Mouse (Mus musculus) layer of hippocampus, adult 18-20 months (tissue): ENCODE data around the gene Ptprs. TPM values are rescaled to one million over a fixed set of nuclear protein-coding genes. Genes with fewer than 3 reads are reported as not detected.

Source experiments
- DNase-seq, 2 experiments: peaks; one replicate each; pipeline ENCODE4 v3.0.0; 2022; ENCODE audit warnings: low spot score in 2 of 2
- microRNA-seq, 2 experiments: library from miRNA; unstranded; fragments of <30 nt; microRNA quantifications; one replicate each; pipeline ENCODE4 v1.2.0; 2021
- total RNA-seq, 2 experiments: library from RNA; stranded (reverse); gene quantifications; 2 replicates each; pipeline ENCODE4 v1.2.3; 2021

Gene Ptprs
- total RNA-seq, 2 experiments from 2014 or later: 608 to 624 TPM

GRCm38 (mm10) chr17:56381183-56381582 lies 95.1 kb downstream of the Ptprs start:
- DNase-seq: peak; percentile 40 to 66

GRCm38 (mm10) chr17:56380286-56380685 lies 96.0 kb downstream of the Ptprs start:
- DNase-seq: peak in 1 of 2 experiments; percentile 45

GRCm38 (mm10) chr17:56379281-56379834 lies 96.9 kb downstream of the Ptprs start:
- no peak for DNase-seq

GRCm38 (mm10) chr17:56374851-56375250 lies 101.4 kb downstream of the Ptprs start:
- DNase-seq: no peak

- no peak for DNase-seq
These were observed 102.9 kb downstream of the Ptprs start for GRCm38 (mm10) chr17:56373136-56374034.

- DNase-seq: peak; percentile 33 to 66
These were observed 104.2 kb downstream of the Ptprs start for GRCm38 (mm10) chr17:56372109-56372508.

- peak; percentile 80 to 90 for DNase-seq
These were observed 105.1 kb downstream of the Ptprs start for GRCm38 (mm10) chr17:56371029-56371660.

GRCm38 (mm10) chr17:56370090-56370489 lies 106.2 kb downstream of the Ptprs start:
- no peak for DNase-seq

GRCm38 (mm10) chr17:56368291-56368790 lies 107.9 kb downstream of the Ptprs start:
- no peak for DNase-seq

GRCm38 (mm10) chr17:56365791-56366673 lies 110.3 kb downstream of the Ptprs start:
- no peak for DNase-seq

Small RNA genes lying within 50 kb of the gene (microRNA-seq; reads per million reads assigned to microRNA genes)
- 1.2 to 1.5 reads per million in 2 experiments for gene Mir6977

Other genes starting within 250 kb of the Ptprs start
- gene Fem1a, start 219.7 kb downstream of the Ptprs start, total RNA-seq: 10 to 100 TPM; 35.3 TPM
- gene Ticam1, start 199.7 kb downstream of the Ptprs start, total RNA-seq: 1 to 10 TPM; 7.9 to 8.2 TPM
- 10 to 100 TPM; 19.1 to 21.8 TPM for gene Plin3, start 183.6 kb downstream of the Ptprs start, total RNA-seq
- gene Arrdc5, start 176.2 kb downstream of the Ptprs start, total RNA-seq: not detected
- under 1 TPM; 0.48 to 0.50 TPM for gene Uhrf1, start 173.2 kb downstream of the Ptprs start, total RNA-seq
- 10 to 100 TPM; 77.3 to 83.1 TPM for gene Kdm4b, start 150.4 kb downstream of the Ptprs start, total RNA-seq
- not detected for gene Znrf4, start 35.9 kb upstream of the Ptprs start, total RNA-seq
- gene Gm20219, start 77.9 kb upstream of the Ptprs start, total RNA-seq: 1 to 10 TPM; 2.6 to 4.0 TPM
- gene Safb2, start 108.1 kb upstream of the Ptprs start, total RNA-seq: 100 to 1,000 TPM; 116 to 133 TPM
- 100 to 1,000 TPM; 162 to 163 TPM for gene Safb, start 108.3 kb upstream of the Ptprs start, total RNA-seq
- 100 to 1,000 TPM; 143 to 147 TPM for gene 2410015M20Rik, start 133.3 kb upstream of the Ptprs start, total RNA-seq
- 100 to 1,000 TPM; 414 to 418 TPM for gene Rpl36, start 136.9 kb upstream of the Ptprs start, total RNA-seq
- gene Lonp1, start 150.4 kb upstream of the Ptprs start, total RNA-seq: 10 to 100 TPM; 60.1 to 61.6 TPM
- 1 to 10 TPM; 1.1 to 1.3 TPM for gene Catsperd, start 151.7 kb upstream of the Ptprs start, total RNA-seq
- gene Ranbp3, start 196.8 kb upstream of the Ptprs start, total RNA-seq: 10 to 100 TPM; 87.2 to 89.0 TPM
- gene Ndufa11, start 241.3 kb upstream of the Ptprs start, total RNA-seq: 100 to 1,000 TPM; 213 to 228 TPM
- 10 to 100 TPM in 1 of 2 experiments, 1 to 10 TPM in 1; 9.6 to 10.2 TPM for gene Vmac, start 241.5 kb upstream of the Ptprs start, total RNA-seq